Mouse (Mus musculus): ENCODE data around the gene Mob3c.

The Mob3c gene

DNA sequence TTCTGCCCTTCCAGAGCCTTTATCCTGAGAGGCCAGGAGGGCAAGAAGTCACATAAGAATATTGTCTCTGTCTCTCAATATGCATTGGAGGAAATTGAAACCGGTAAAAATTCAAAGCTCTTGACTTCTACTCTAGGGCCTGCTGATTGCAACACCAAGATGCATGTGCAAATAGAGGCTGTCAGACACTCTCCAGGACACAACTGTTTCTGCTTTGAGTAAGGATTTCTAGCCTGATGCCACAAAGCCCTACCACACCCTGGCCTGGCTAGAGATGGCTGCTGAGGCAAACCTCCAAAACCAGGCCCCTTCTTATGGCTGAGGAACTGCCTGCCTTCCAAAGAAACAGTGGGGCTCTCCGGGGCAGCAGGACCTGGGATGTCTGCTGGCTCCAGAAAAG, 7.7 kb downstream of the Mob3c start:
- no peak for DNase-seq (ENCODE audit: low read depth)

GRCm38 (mm10) chr4:115838196-115838595, 10.3 kb downstream of the Mob3c start:
- peak; percentile 45 for DNase-seq (ENCODE audit: low read depth)

DNA sequence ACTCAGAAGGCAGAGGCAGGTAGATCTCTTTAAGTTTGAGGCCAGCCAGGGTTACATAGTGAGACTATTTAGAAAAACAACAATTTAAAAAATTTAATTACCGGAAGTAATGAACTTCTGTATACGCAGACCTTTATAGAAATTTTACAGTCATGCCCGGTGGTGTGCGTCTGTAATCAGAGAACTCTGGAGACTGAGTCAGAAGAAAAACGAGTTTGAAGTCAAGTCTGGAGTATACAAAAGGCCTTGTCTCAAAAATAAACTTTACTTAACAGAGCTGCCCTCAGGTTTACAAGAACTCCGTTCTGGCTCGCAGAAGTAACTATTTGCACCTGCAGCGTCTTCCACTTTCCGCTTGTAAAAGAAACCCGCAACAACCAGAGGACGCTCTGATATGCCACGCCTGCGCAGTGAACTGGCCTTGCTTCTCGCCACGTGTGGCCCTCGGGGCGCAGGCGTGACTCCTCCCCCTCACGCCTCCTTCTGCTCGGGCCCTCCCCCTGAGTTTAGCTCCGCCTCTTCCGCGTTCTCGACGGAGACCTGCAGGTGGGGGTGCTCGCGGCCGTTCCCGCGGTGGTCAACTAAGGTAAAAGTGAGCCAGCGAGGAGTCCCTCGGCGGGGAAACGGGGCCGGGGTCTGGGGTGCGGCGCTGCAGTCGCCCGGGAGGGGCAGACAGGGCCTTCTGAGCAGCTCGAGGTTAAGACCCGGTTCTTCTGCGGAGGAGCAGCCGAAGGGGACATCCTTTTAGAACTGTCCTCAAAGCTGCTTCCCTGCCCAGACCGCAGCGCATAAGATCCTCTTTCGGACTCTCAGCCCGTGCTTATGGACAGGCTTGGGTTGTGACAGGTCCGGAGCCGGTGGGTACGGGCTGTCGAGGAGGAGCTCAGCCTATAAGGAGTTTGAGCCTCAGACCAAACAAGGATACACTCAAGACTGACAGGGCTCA, 11.1 kb downstream of the Mob3c start, which contains the start of gene Mknk1:
Mknk1 (plus strand) TSS at position 503 of the 946 bp plus-strand sequence.
- DNase-seq (ENCODE audit: low read depth), result peak; percentile 98

DNA sequence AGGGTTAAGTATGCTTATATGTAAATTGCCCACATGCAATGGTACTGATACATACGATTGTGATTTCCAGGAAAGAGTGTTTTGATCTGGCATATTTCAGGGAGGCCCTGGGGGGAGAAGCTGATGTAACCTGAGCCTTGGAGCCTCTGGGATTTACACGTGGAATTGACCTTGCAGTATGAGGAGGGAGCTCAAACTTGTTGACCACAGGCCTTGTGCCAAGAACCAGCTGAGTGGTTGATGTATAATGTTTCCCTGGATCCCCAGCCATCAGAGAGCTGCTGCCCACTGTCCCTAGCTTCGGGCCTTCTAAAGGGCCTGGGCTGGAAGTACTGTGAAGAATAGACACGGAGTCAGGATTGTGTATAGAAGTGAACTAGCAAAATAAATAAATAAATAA, 12.1 kb downstream of the Mob3c start:
- DNase-seq (ENCODE audit: low read depth), result no peak

GRCm38 (mm10) chr4:115840842-115841241, 12.9 kb downstream of the Mob3c start:
- DNase-seq (ENCODE audit: low read depth), result no peak

GRCm38 (mm10) chr4:115846656-115847055, 18.8 kb downstream of the Mob3c start:
- DNase-seq (ENCODE audit: low read depth), result no peak

GRCm38 (mm10) chr4:115847377-115847776, 19.5 kb downstream of the Mob3c start:
- no peak for DNase-seq (ENCODE audit: low read depth)

- no peak for DNase-seq (ENCODE audit: low read depth)
These were observed 20.2 kb downstream of the Mob3c start for GRCm38 (mm10) chr4:115848083-115848482.

DNA sequence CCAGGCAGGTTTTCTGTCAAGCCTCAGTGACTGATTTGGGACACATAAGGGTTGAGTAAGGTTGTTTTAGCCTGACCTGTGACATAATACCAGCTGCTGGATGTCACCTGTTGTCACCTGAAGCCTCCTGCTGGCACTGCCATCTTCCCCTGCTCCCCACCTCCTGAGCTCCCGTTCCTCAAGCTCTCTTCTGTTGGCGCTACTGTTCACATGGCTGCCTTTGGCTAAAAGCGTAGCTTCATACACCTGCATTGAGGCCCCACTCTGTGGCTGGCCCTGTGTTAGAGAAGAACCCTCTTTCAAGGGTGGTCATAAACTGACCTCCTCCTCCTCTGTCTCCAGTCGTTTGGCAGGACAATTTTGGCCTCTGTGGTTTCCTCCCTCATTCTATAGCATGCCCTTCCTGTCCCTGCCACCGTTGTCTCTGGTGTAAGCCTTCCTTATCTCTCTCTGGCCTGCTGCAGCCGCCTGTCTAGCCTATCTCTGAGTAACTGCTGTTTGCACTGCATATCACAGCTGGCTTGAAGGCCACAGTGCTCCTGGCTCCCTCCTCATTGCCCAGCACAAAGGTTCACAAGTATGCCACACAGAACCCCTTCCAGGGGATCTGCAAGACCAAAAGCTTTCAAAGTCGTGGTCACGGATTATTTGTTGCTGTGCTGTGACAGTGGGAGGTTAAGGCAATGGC, 21.2 kb downstream of the Mob3c start:
- DNase-seq (ENCODE audit: low read depth), result no peak

DNA sequence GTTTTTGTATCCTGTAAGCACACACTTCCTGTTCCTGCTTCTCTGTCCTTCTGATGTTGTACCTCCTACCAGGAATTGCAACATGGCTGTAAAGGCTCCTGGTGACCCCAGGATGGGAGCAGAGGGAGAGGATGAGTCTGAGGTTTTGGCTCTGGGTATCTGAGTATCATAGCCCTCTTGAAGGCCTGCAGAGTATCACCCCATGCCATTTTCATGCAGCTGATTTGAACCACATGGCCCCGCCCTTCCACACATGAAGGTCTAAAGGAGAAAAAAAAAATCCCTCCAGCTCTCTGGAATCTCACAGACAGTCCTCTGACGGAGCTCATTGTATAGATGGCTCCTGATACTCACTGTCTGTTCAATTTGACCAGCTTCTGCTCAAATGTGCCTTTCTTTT, 22.2 kb downstream of the Mob3c start:
- no peak for DNase-seq (ENCODE audit: low read depth)

- no peak for DNase-seq (ENCODE audit: low read depth)
These were observed 22.7 kb downstream of the Mob3c start for GRCm38 (mm10) chr4:115850631-115851030.

DNA sequence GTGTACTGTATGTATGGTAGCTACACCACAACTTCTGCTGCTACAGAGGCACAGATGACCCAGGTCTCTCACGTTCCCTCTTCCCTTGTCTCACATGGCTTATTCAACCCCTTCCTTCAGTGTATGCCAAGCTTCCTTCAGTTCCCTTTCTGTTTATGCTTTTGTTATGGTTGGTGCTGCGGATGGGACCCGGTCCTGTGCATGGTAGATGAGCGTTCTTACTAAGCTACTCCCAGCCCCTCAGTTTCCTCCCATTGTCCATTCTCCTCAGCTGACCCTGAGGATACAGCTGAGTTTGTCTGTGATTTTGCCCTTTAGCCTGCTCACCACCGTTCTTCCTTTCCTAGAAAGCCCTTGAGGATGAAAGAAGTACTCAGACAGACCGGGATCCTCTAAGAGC, 23.7 kb downstream of the Mob3c start:
- DNase-seq (ENCODE audit: low read depth), result no peak

DNA sequence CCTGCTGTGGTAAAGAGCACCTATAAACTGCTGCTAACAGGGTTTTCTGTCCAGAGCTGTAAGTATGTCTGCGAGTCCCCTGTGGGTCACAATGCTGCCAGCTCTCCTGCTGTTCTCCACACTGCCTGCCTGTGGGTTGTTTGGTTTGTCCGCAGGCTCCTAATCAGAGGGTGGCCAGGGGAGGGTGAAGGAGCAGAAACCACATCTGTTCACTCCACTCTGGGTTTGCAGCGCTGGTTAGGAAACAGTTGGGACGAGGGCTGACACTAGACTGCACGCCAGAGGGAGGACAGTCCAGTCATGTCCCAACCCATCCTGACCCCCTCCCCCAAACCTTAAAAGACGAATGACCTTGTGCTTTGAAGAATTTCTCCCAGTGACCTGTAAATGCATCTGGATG, 27.2 kb downstream of the Mob3c start:
- no peak for DNase-seq (ENCODE audit: low read depth)

GRCm38 (mm10) chr4:115855609-115856008, 27.7 kb downstream of the Mob3c start:
- no peak for DNase-seq (ENCODE audit: low read depth)

DNA sequence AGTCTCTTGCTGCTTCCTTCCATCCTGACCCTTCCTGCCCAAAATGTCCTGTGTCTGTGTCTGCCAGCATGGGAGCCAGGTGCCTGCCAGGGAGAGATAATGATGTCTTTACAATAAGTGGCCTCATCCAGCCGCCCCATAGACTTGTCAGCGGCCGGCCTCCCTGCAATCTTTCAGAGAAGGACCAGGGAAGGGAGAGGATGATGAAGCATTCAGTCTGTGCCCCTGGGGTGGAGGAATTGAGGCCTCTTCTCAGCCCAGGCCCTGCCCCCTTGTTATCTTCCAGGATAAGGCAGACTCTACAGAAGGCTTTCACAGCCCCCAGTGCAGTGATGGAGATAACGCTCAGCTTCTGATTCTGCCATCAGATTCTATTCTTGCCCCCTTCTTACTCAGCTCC, 28.4 kb downstream of the Mob3c start:
- no peak for DNase-seq (ENCODE audit: low read depth)

DNA sequence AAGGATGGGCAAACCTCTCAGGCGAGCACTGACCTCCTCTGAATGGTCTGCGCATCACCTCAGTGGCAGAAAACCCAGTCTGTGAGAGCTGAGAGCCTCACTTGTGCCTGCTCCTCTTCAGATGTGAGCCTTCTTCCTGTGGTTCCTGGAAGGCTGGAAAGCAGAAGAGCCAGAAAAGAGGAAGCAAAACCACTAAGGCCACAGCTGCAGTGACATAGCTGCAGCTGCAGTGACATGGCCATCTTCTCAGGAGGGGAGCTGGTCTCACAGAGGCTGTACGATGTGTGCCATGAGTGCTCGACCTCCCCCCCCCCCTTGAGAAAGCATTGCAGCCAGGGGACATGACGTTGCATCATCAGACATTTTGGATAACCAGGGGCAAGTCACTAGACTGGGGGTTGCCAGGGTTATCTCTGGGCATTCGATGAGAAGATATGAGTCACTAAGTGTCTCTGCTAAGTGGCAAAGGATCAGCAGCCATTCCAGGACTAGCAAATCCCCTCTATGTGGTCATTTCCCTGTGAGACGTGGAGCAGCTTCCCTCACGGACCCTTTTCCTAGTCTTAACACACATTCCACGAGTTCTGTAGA, 29.5 kb downstream of the Mob3c start:
- no peak for DNase-seq (ENCODE audit: low read depth)

- DNase-seq (ENCODE audit: low read depth), result no peak
These were observed 35.5 kb downstream of the Mob3c start for GRCm38 (mm10) chr4:115863352-115863751.

- no peak for DNase-seq (ENCODE audit: low read depth)
These were observed 36.0 kb downstream of the Mob3c start for GRCm38 (mm10) chr4:115863880-115864279.

DNA sequence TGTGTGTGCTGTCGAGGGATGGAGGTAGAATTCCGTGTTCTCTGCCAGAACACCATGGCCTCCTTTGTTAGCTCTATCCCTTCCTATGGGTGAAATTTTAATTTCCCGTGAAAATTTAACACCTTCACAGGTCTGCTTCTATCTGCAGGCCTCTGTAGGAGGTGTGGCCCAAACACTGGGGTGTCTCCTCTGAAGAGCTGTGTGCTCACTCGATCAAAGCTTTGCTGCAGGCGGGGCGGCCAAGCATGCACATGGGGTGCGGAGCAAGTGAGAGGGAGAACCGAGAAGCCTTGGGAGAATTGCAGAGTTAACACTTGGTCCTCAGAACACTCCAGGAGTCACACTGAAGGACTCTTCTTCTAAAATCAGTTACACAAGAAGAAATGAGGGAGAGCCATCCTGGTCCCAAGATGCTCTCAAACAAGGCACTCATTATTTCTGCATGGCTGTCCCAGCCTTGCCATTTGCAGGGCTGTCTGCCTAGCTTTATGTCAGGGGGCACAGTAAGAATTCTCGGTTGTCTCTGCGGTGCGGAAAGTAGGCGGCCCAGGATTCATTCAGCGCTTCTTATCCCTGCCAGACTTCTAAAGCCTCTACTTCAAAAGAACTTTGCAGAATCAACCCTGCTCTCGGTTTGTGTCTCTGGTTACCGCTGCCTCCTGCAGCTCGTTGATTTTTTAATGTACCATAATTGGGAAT, 41.8 kb downstream of the Mob3c start:
- DNase-seq (ENCODE audit: low read depth), result no peak

- DNase-seq (ENCODE audit: low read depth), result no peak
These were observed 45.3 kb downstream of the Mob3c start for GRCm38 (mm10) chr4:115873231-115873630.

GRCm38 (mm10) chr4:115878216-115878678, 50.4 kb downstream of the Mob3c start:
- DNase-seq (ENCODE audit: low read depth), result no peak

GRCm38 (mm10) chr4:115878828-115879227, 50.9 kb downstream of the Mob3c start:
- no peak for DNase-seq (ENCODE audit: low read depth)
